Mouse (Mus musculus) hematopoietic stem cell, adult 5-6 weeks (primary cell): Measurements from ENCODE around the gene Man1c1. TPM values are rescaled to one million over a fixed set of nuclear protein-coding genes. Genes with fewer than 3 reads are reported as not detected.

Experiments used
- ATAC-seq, 2 experiments: fragments of 125-278 bp in 1 of 2; replicated peaks in 1 of 2; 2 replicates each; pipeline ENCODE4 v1.8.0; 2016 to 2017; ENCODE audit warnings: inconsistent platforms in 2 of 2, mild to moderate bottlenecking in 2 of 2, moderate number of reproducible peaks in 2 of 2, low read depth in 1 of 2, moderate TSS enrichment in 1 of 2; ENCODE audit not compliant: low FRiP score in 2 of 2, poor library complexity in 2 of 2, severe bottlenecking in 2 of 2, insufficient read depth in 1 of 2, low TSS enrichment in 1 of 2
- total RNA-seq: library from RNA; stranded (forward); fragments of 172-1452, 232-1000 nt; gene quantifications from 2 replicates; pipeline ENCODE4 v1.2.3, GENCODE M21; 2017

The Man1c1 gene
- total RNA-seq, 1 experiment from 2014 or later: 4.4 TPM

- ATAC-seq: no peak
Observed at GRCm38 (mm10) chr4:134684637-134685338, 19.3 kb downstream of the Man1c1 start.

- ATAC-seq: no peak
Observed at GRCm38 (mm10) chr4:134683892-134684291, 20.2 kb downstream of the Man1c1 start.

GRCm38 (mm10) chr4:134683008-134683407 lies 21.1 kb downstream of the Man1c1 start:
- peak; percentile 85 to 87 for ATAC-seq

- no peak for ATAC-seq
Observed at GRCm38 (mm10) chr4:134682423-134682822, 21.7 kb downstream of the Man1c1 start.

GRCm38 (mm10) chr4:134681819-134682218 lies 22.3 kb downstream of the Man1c1 start:
- ATAC-seq: no peak

GRCm38 (mm10) chr4:134677556-134678508 lies 26.3 kb downstream of the Man1c1 start:
- ATAC-seq: no peak

- no peak for ATAC-seq
Observed at GRCm38 (mm10) chr4:134675800-134676199, 28.3 kb downstream of the Man1c1 start.

GRCm38 (mm10) chr4:134674970-134675369 lies 29.1 kb downstream of the Man1c1 start:
- no peak for ATAC-seq

- no peak for ATAC-seq
Observed at GRCm38 (mm10) chr4:134673882-134674463, 30.1 kb downstream of the Man1c1 start.

- ATAC-seq: no peak
Observed at GRCm38 (mm10) chr4:134673151-134673550, 30.9 kb downstream of the Man1c1 start.

- peak; percentile 64 to 74 for ATAC-seq
Observed at GRCm38 (mm10) chr4:134672326-134672725, 31.8 kb downstream of the Man1c1 start.

- ATAC-seq: peak; percentile 61 to 66
Observed at GRCm38 (mm10) chr4:134671660-134672173, 32.4 kb downstream of the Man1c1 start.

- no peak for ATAC-seq
Observed at GRCm38 (mm10) chr4:134669742-134670354, 34.2 kb downstream of the Man1c1 start.

GRCm38 (mm10) chr4:134668355-134669028 lies 35.6 kb downstream of the Man1c1 start:
- no peak for ATAC-seq

GRCm38 (mm10) chr4:134666391-134666790 lies 37.7 kb downstream of the Man1c1 start:
- no peak for ATAC-seq

GRCm38 (mm10) chr4:134663052-134663451 lies 41.0 kb downstream of the Man1c1 start:
- ATAC-seq: no peak

GRCm38 (mm10) chr4:134660630-134661183 lies 43.4 kb downstream of the Man1c1 start:
- ATAC-seq: no peak
